Mouse (Mus musculus): ENCODE results near the gene Amotl1. TPM values are rescaled to one million over a fixed set of nuclear protein-coding genes. Genes with fewer than 3 reads are reported as not detected.

The Amotl1 gene
- polyA plus RNA-seq, 1 experiment from 2014 or later: 29.6 TPM

GRCm38 (mm10) chr9:14569175-14569975, 75.5 kb downstream of the Amotl1 start:
- Histone ChIP-seq H3K4me1 (ENCODE audit: insufficient read depth) (no peaks in the 10 kb centered on the region), H3K27ac (ENCODE audit: low read depth) (no peak overlapping the region), H3K9ac (no peak overlapping the region), H3K9me3 (ENCODE audit: low read depth, low read length) (no peaks in the 10 kb centered on the region), H3K36me3 (ENCODE audit: insufficient read depth) (peaks cover 88% of the 10 kb centered on the region), H3K4me2 (no peak overlapping the region), H3K4me3 (ENCODE audit: low read depth, low read length) (no peak overlapping the region), H3K27me3 (ENCODE audit: insufficient read depth, low read length) (no peaks in the 10 kb centered on the region)
- no peak for TF ChIP-seq CTCF (IDR thresholded peaks at IDR 0.05; ENCODE audit: low read depth)
- ATAC-seq (ENCODE audit: insufficient read depth) (no peak), DNase-seq (no peak)
- 74% methylated on average over 4 of the region's 4 CpGs for WGBS

- no peaks in the 10 kb centered on the region for H3K4me1 ChIP-seq (ENCODE audit: insufficient read depth)
- no peak for TF ChIP-seq CTCF (IDR thresholded peaks at IDR 0.05; ENCODE audit: low read depth)
- no peaks in the 10 kb centered on the region for H3K9me3 ChIP-seq (ENCODE audit: low read depth, low read length)
- no peak overlapping the region for H3K4me2 ChIP-seq
- H3K4me3 ChIP-seq (ENCODE audit: low read depth, low read length): no peak overlapping the region
- no peak for DNase-seq
- ATAC-seq (ENCODE audit: insufficient read depth): no peak
- no peak overlapping the region for H3K27ac ChIP-seq (ENCODE audit: low read depth)
- no peak overlapping the region for H3K9ac ChIP-seq
- H3K27me3 ChIP-seq (ENCODE audit: insufficient read depth, low read length): no peaks in the 10 kb centered on the region
- peaks cover 88% of the 10 kb centered on the region for H3K36me3 ChIP-seq (ENCODE audit: insufficient read depth)
- 79% methylated on average over 2 of the region's 2 CpGs for WGBS
Measured at GRCm38 (mm10) chr9:14568487-14568886, 76.4 kb downstream of the Amotl1 start.

- Histone ChIP-seq H3K9ac (no peak overlapping the region), H3K9me3 (ENCODE audit: low read depth, low read length) (no peaks in the 10 kb centered on the region), H3K27ac (ENCODE audit: low read depth) (no peak overlapping the region), H3K4me2 (no peak overlapping the region), H3K36me3 (ENCODE audit: insufficient read depth) (peaks cover 92% of the 10 kb centered on the region), H3K4me3 (ENCODE audit: low read depth, low read length) (no peak overlapping the region), H3K4me1 (ENCODE audit: insufficient read depth) (no peaks in the 10 kb centered on the region), H3K27me3 (ENCODE audit: insufficient read depth, low read length) (no peaks in the 10 kb centered on the region)
- 84% methylated on average over 3 of the region's 3 CpGs for WGBS
- DNase-seq: no peak
- TF ChIP-seq CTCF (IDR thresholded peaks at IDR 0.05; ENCODE audit: low read depth): no peak
- no peak for ATAC-seq (ENCODE audit: insufficient read depth)
Measured at GRCm38 (mm10) chr9:14564486-14564885, 80.4 kb downstream of the Amotl1 start.

- ATAC-seq (ENCODE audit: insufficient read depth) (no peak), DNase-seq (no peak)
- no peak overlapping the region for H3K4me2 ChIP-seq
- no peak for TF ChIP-seq CTCF (IDR thresholded peaks at IDR 0.05; ENCODE audit: low read depth)
- H3K4me1 ChIP-seq (ENCODE audit: insufficient read depth): no peaks in the 10 kb centered on the region
- no peak overlapping the region for H3K9ac ChIP-seq
- no peaks in the 10 kb centered on the region for H3K9me3 ChIP-seq (ENCODE audit: low read depth, low read length)
- 77% methylated on average over 7 of the region's 7 CpGs for WGBS
- H3K27ac ChIP-seq (ENCODE audit: low read depth): no peak overlapping the region
- peaks cover 89% of the 10 kb centered on the region for H3K36me3 ChIP-seq (ENCODE audit: insufficient read depth)
- H3K4me3 ChIP-seq (ENCODE audit: low read depth, low read length): no peak overlapping the region
- no peaks in the 10 kb centered on the region for H3K27me3 ChIP-seq (ENCODE audit: insufficient read depth, low read length)
Measured at GRCm38 (mm10) chr9:14563351-14563750, 81.5 kb downstream of the Amotl1 start.

- no peaks in the 10 kb centered on the region for H3K4me1 ChIP-seq (ENCODE audit: insufficient read depth)
- H3K4me2 ChIP-seq: no peak overlapping the region
- no peak for TF ChIP-seq CTCF (IDR thresholded peaks at IDR 0.05; ENCODE audit: low read depth)
- H3K9me3 ChIP-seq (ENCODE audit: low read depth, low read length): no peaks in the 10 kb centered on the region
- H3K9ac ChIP-seq: no peak overlapping the region
- no peak overlapping the region for H3K4me3 ChIP-seq (ENCODE audit: low read depth, low read length)
- no peak overlapping the region for H3K27ac ChIP-seq (ENCODE audit: low read depth)
- ATAC-seq (ENCODE audit: insufficient read depth) (no peak), DNase-seq (no peak)
- no peaks in the 10 kb centered on the region for H3K27me3 ChIP-seq (ENCODE audit: insufficient read depth, low read length)
- peaks cover 91% of the 10 kb centered on the region for H3K36me3 ChIP-seq (ENCODE audit: insufficient read depth)
- WGBS: 87% methylated on average over 4 of the region's 4 CpGs
Measured at GRCm38 (mm10) chr9:14560545-14560944, 84.3 kb downstream of the Amotl1 start.

- H3K4me3 ChIP-seq (ENCODE audit: low read depth, low read length): no peak overlapping the region
- H3K36me3 ChIP-seq (ENCODE audit: insufficient read depth): peaks cover 91% of the 10 kb centered on the region
- WGBS: 82% methylated on average over 9 of the region's 9 CpGs
- no peak for TF ChIP-seq CTCF (IDR thresholded peaks at IDR 0.05; ENCODE audit: low read depth)
- no peaks in the 10 kb centered on the region for H3K9me3 ChIP-seq (ENCODE audit: low read depth, low read length)
- H3K27ac ChIP-seq (ENCODE audit: low read depth): no peak overlapping the region
- no peak overlapping the region for H3K9ac ChIP-seq
- ATAC-seq (ENCODE audit: insufficient read depth): no peak
- H3K27me3 ChIP-seq (ENCODE audit: insufficient read depth, low read length): no peaks in the 10 kb centered on the region
- no peak for DNase-seq
- no peaks in the 10 kb centered on the region for H3K4me1 ChIP-seq (ENCODE audit: insufficient read depth)
- H3K4me2 ChIP-seq: no peak overlapping the region
Measured at GRCm38 (mm10) chr9:14559996-14560395, 84.9 kb downstream of the Amotl1 start.

GRCm38 (mm10) chr9:14559430-14559829, 85.4 kb downstream of the Amotl1 start:
- H3K9ac ChIP-seq: no peak overlapping the region
- no peaks in the 10 kb centered on the region for H3K9me3 ChIP-seq (ENCODE audit: low read depth, low read length)
- no peak for TF ChIP-seq CTCF (IDR thresholded peaks at IDR 0.05; ENCODE audit: low read depth)
- no peak overlapping the region for H3K27ac ChIP-seq (ENCODE audit: low read depth)
- WGBS: 73% methylated on average over 10 of the region's 10 CpGs
- ATAC-seq (ENCODE audit: insufficient read depth) (no peak), DNase-seq (no peak)
- no peaks in the 10 kb centered on the region for H3K4me1 ChIP-seq (ENCODE audit: insufficient read depth)
- H3K4me3 ChIP-seq (ENCODE audit: low read depth, low read length): no peak overlapping the region
- no peaks in the 10 kb centered on the region for H3K27me3 ChIP-seq (ENCODE audit: insufficient read depth, low read length)
- peaks cover 90% of the 10 kb centered on the region for H3K36me3 ChIP-seq (ENCODE audit: insufficient read depth)
- no peak overlapping the region for H3K4me2 ChIP-seq
